Mouse (Mus musculus) forebrain, embryonic 15.5 days (tissue): Measurements from ENCODE around the gene Shld2. TPM values are rescaled to one million over a fixed set of nuclear protein-coding genes. Genes with fewer than 3 reads are reported as not detected.

Source experiments
- ATAC-seq: fragments of 200-750 bp; cut with Nextera tagmentation; replicated peaks from 2 replicates; pipeline ENCODE4 v1.8.0; 2017; ENCODE audit warnings: mild to moderate bottlenecking, moderate TSS enrichment, moderate library complexity
- H3K27ac ChIP-seq: fragments of 300-500 bp; sonication (generic); replicated peaks from 2 replicates; pipeline ENCODE4 v1.5.1; 2015; ENCODE audit warnings: mild to moderate bottlenecking, inconsistent platforms
- H3K27me3 ChIP-seq: fragments of 300-500 bp; sonication (generic); 2 replicates; pipeline ENCODE4 v1.6.1; 2015; ENCODE audit warnings: inconsistent platforms
- H3K36me3 ChIP-seq: fragments of 300-500 bp; sonication (generic); 2 replicates; pipeline ENCODE4 v1.6.1; 2015; ENCODE audit warnings: mild to moderate bottlenecking, inconsistent platforms
- H3K4me1 ChIP-seq: fragments of 300-500 bp; sonication (generic); 2 replicates; pipeline ENCODE4 v1.6.1; 2015; ENCODE audit warnings: inconsistent platforms
- H3K4me2 ChIP-seq: fragments of 300-500 bp; sonication (generic); replicated peaks from 2 replicates; pipeline ENCODE4 v1.6.1; 2015; ENCODE audit warnings: mild to moderate bottlenecking, inconsistent platforms
- H3K4me3 ChIP-seq: fragments of 300-500 bp; sonication (generic); 2 replicates; pipeline ENCODE4 v1.5.1; 2015; ENCODE audit warnings: mild to moderate bottlenecking, inconsistent platforms
- H3K9ac ChIP-seq: fragments of 300-500 bp; sonication (generic); replicated peaks from 2 replicates; pipeline ENCODE4 v1.6.1; 2015; ENCODE audit warnings: mild to moderate bottlenecking, inconsistent platforms
- H3K9me3 ChIP-seq: fragments of 300-500 bp; sonication (generic); 2 replicates; pipeline ENCODE4 v1.6.1; 2016; ENCODE audit warnings: inconsistent platforms
- WGBS: fragments of 180-500 bp; shearing (Covaris S2); methylation state at CpG from one replicate; pipeline ENCODE4 v1.1.7; 2015; ENCODE audit warnings: mixed read lengths; 5-methylcytosine and 5-hydroxymethylcytosine counted together
- polyA plus RNA-seq: library from polyadenylated mRNA; unstranded; fragments of >200 nt; fragmentation: Nextera tagmentation; extraction: Ambion mirVana; gene quantifications from 2 replicates; pipeline ENCODE4 v1.2.1, GENCODE M21; 2015

Shld2 gene
- polyA plus RNA-seq, 1 experiment from 2014 or later, result 8.0 TPM

DNA sequence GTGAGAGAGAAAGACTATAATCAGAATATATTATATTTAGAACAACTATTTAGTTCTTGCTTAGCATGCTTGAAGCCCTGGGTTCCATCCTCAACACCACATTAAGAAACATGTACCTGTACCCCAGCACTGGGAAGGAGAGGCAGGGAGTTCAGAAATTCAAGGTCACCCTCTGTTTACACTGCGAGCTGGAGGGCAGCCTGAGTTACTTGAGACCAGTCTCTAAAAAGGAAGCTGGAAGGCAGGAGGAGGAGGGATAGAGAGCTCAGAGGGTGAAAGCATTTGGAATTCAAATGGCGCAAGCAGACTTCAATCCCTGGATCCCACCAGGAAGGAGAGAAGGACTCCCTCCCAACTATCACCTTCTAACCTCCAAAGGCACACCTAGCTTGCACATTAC is 12.7 kb downstream of the Shld2 start:
- no peak for ATAC-seq
- Histone ChIP-seq H3K27me3 (no peaks in the 10 kb centered on the region), H3K4me2 (no peak overlapping the region), H3K9ac (no peak overlapping the region), H3K4me1 (no peaks in the 10 kb centered on the region), H3K36me3 (no peaks in the 10 kb centered on the region), H3K9me3 (no peaks in the 10 kb centered on the region), H3K4me3 (no peak overlapping the region), H3K27ac (no peak overlapping the region)
- WGBS, result 61% methylated on average over 2 of the region's 2 CpGs

DNA sequence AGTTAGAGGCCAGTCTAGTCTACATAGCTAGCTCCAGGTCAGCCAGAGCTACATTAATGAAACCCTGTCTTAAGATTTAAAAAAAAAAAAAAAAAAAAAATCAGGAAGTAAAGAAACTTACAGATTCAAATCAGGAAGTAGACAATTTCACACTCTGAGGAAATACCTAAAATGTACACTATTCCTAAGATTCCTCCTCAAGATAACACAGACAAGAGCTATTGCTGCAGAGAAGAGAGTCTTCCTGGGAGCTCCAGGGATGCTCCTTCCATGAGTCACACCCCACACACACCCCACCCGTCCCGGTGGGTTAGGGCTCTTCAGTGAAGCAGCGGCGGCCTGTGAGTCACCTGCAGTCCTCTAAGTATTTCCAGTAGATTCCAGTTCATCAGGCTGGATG is 13.3 kb downstream of the Shld2 start:
- ATAC-seq, result no peak
- no peaks in the 10 kb centered on the region for H3K9me3 ChIP-seq
- no peak overlapping the region for H3K27ac ChIP-seq
- no peak overlapping the region for H3K4me3 ChIP-seq
- WGBS, result 80% methylated on average over 4 of the region's 4 CpGs
- no peak overlapping the region for H3K4me2 ChIP-seq
- H3K27me3 ChIP-seq, result no peaks in the 10 kb centered on the region
- H3K36me3 ChIP-seq, result no peaks in the 10 kb centered on the region
- no peak overlapping the region for H3K9ac ChIP-seq
- no peaks in the 10 kb centered on the region for H3K4me1 ChIP-seq

DNA sequence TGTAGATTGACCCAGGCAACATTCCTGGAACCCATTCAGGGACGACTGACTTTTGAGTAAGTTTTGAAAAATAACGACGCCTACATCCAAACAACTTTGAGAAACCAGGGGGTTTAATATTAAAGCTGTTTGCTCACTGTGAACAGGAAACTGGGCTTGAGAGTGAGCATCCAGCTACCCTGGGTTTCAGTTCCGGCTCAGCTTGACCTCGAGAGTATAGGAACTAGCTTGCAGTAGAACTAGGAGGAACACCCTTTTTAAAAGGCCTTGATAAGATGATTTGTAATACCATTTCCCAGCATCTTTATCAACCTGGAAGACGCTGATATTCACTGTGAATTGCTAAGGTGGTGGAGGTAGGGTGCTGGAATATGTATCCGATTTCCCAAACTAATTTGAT is 13.9 kb downstream of the Shld2 start:
- ATAC-seq, result no peak
- no peaks in the 10 kb centered on the region for H3K36me3 ChIP-seq
- no peak overlapping the region for H3K27ac ChIP-seq
- H3K27me3 ChIP-seq, result no peaks in the 10 kb centered on the region
- WGBS, result 88% methylated on average over 7 of the region's 7 CpGs
- no peaks in the 10 kb centered on the region for H3K9me3 ChIP-seq
- no peak overlapping the region for H3K4me2 ChIP-seq
- H3K4me3 ChIP-seq, result no peak overlapping the region
- H3K9ac ChIP-seq, result no peak overlapping the region
- H3K4me1 ChIP-seq, result no peaks in the 10 kb centered on the region

DNA sequence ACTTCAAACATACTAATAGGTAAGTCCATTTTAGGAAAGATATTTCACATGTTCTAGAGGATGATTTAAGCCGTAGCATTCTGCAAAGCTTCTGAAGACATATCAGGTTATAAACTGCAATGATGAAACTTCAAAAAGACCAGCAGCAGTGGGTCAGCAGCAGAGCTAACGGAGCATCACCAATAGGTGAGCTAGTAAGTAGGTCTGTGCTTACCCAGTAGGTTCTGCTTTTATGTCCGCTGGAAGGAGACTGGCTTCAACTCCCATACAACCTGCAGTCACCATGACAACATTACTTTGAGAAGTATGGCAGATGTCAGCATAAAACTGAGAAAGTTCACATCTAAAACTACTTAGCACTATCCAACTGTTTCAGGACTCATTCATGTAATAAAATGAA is 16.7 kb downstream of the Shld2 start:
- no peak overlapping the region for H3K9ac ChIP-seq
- no peaks in the 10 kb centered on the region for H3K9me3 ChIP-seq
- no peak for ATAC-seq
- H3K4me2 ChIP-seq, result no peak overlapping the region
- H3K4me3 ChIP-seq, result no peak overlapping the region
- H3K27me3 ChIP-seq, result no peaks in the 10 kb centered on the region
- H3K4me1 ChIP-seq, result no peaks in the 10 kb centered on the region
- H3K27ac ChIP-seq, result no peak overlapping the region
- H3K36me3 ChIP-seq, result no peaks in the 10 kb centered on the region
- 91% methylated on average over 3 of the region's 3 CpGs for WGBS

DNA sequence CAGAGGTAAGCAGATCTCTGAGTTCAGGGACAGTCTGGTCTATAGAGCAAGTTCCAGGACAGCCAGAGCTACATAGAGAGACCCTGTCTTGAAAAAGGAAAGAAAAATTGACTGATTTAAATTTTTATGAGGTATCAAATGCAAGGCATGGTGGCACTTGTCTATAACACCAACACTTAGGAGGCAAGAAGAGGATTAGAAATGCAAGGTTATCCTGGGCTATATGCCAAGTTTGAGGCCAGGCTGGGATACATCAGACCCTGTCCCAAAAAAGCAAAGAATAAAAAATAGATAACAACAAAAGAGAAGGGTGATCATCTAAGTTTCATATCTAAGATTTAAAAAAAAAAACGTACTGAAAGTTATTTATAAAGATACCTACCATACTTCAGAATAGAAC is 20.1 kb downstream of the Shld2 start:
- Histone ChIP-seq H3K36me3 (no peaks in the 10 kb centered on the region), H3K27me3 (no peaks in the 10 kb centered on the region), H3K27ac (no peak overlapping the region), H3K4me3 (no peak overlapping the region), H3K4me1 (no peaks in the 10 kb centered on the region), H3K4me2 (no peak overlapping the region), H3K9me3 (no peaks in the 10 kb centered on the region), H3K9ac (no peak overlapping the region)
- 53% methylated on average over 1 of the region's 1 CpGs for WGBS
- no peak for ATAC-seq

DNA sequence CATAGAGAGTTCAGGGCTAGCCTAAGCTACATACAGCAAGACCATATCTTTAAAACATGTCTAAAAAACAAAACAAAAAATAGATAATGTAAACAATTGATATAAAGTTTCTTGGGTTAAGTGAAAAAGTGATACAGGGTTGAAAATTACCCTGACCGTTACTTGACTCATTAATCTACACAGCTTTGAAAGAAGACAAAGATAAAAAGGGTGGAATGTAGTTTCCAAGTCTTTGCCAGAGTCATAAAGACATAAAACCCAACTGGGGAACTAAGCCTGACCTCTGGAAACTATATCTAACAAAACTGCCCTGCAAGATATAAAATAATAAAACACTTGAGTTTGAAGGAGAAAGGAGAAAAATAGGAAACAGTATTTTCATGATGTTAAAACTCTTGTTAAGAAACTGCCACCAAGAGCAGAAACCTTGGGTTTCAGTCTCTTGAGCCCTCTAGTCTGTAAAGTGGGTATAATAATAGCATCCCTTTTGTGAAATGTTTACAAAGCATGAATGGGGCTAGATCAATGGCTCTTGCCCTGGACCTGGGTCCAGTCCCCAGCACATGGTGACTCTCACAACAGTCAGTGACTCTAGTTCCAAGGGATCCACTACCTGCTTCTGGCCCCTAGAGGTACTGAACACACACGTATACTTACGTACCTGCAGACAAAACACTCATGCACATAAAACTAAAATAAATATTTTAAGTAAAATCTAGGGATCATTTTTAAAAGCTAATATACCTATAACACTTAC is 20.9 kb downstream of the Shld2 start:
- Histone ChIP-seq H3K4me3 (no peak overlapping the region), H3K27ac (no peak overlapping the region), H3K27me3 (no peaks in the 10 kb centered on the region), H3K9ac (no peak overlapping the region), H3K9me3 (no peaks in the 10 kb centered on the region), H3K4me2 (no peak overlapping the region), H3K4me1 (no peaks in the 10 kb centered on the region), H3K36me3 (no peaks in the 10 kb centered on the region)
- ATAC-seq, result no peak
- 95% methylated on average over 3 of the region's 3 CpGs for WGBS

DNA sequence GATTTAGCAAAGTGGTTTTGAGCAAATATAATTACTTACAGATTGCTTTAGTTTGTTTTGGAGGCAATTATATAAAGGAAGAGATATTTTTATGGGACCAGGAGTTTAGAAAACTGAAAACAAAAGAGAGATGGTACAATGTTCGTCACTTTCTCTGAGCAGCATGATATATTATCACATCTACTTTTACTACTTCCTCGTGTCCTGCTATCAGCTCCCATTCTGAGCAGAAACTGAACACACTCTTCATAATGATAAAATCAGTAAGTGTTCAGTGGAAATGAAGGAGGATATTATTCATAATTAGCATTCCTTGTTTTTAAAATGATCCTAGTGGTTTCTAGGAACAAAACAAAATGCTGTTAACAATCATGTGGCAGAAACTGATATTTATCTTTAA is 21.9 kb downstream of the Shld2 start:
- no peak for ATAC-seq
- Histone ChIP-seq H3K4me3 (no peak overlapping the region), H3K4me1 (no peaks in the 10 kb centered on the region), H3K36me3 (no peaks in the 10 kb centered on the region), H3K9ac (no peak overlapping the region), H3K27me3 (no peaks in the 10 kb centered on the region), H3K4me2 (no peak overlapping the region), H3K27ac (no peak overlapping the region), H3K9me3 (no peaks in the 10 kb centered on the region)
- 81% methylated on average over 2 of the region's 2 CpGs for WGBS

DNA sequence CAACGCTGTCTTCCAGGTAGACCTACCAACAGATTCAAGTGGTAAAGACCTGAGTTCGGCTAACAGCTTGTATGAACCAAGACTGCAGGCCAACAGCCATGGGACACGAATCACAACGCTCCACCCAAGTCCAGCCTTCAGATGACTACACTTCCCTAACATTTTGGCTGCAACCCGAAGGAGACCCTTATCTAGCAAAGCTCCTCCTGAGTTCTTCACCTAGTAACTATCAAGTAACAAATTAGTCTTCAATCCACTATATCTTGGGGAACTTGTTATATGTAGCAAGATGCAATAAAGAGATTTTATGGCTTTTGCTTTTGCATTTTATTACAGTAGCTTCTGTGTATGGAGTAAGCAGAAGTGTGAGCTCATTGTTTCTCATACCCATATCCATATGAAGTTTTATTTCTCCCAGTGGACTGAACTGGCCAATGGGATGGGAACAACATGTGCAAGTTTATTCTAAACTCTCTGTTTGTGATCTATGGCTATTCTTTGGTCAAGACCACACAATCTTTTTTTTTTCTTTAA is 28.5 kb downstream of the Shld2 start:
- no peak overlapping the region for H3K4me2 ChIP-seq
- H3K27ac ChIP-seq, result no peak overlapping the region
- WGBS, result 97% methylated on average over 5 of the region's 5 CpGs
- H3K9me3 ChIP-seq, result no peaks in the 10 kb centered on the region
- no peak for ATAC-seq
- H3K27me3 ChIP-seq, result no peaks in the 10 kb centered on the region
- H3K4me1 ChIP-seq, result no peaks in the 10 kb centered on the region
- no peak overlapping the region for H3K4me3 ChIP-seq
- no peaks in the 10 kb centered on the region for H3K36me3 ChIP-seq
- H3K9ac ChIP-seq, result no peak overlapping the region

DNA sequence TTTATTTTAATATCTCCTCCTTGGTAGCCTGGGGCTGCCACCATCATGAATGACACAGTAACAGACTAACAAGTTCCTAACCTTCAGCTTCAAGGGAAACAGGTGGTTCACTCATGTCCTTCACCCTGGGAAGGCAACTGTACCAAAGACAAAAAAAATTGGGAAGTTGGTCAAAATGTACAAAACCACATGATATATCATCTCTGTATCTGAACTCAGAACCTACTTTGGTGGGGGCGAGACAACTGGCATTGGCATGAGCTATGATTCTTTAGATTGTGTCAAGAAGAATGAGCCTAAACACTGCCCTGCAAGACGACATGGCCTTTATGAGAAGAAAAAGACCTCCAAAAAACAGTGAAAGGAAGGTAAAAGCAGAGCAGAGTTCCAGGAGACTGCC is 29.5 kb downstream of the Shld2 start:
- no peaks in the 10 kb centered on the region for H3K27me3 ChIP-seq
- WGBS, result 79% methylated on average over 2 of the region's 2 CpGs
- no peak overlapping the region for H3K27ac ChIP-seq
- no peaks in the 10 kb centered on the region for H3K9me3 ChIP-seq
- no peak overlapping the region for H3K9ac ChIP-seq
- no peak overlapping the region for H3K4me3 ChIP-seq
- ATAC-seq, result no peak
- H3K4me1 ChIP-seq, result no peaks in the 10 kb centered on the region
- H3K36me3 ChIP-seq, result no peaks in the 10 kb centered on the region
- H3K4me2 ChIP-seq, result no peak overlapping the region

DNA sequence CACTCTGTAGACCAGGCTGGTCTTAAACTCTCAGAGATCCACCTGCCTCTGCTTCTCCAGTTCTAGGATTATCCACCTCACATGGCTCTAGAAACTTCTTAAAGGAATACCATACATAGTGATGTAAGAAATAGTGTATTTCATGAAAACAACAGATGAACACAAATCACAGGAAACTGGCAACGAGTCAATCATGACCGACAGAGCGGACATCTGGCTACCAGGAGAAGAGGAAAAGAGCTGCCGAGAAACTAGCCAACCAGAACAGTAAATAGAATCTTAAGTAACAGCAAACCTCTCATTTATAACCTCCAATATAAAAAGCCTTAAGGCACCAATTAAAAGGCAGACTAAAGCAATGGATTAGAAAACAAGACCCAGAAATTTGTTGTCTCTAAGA is 30.6 kb downstream of the Shld2 start:
- no peak for ATAC-seq
- H3K36me3 ChIP-seq, result no peaks in the 10 kb centered on the region
- WGBS, result 79% methylated on average over 4 of the region's 4 CpGs

DNA sequence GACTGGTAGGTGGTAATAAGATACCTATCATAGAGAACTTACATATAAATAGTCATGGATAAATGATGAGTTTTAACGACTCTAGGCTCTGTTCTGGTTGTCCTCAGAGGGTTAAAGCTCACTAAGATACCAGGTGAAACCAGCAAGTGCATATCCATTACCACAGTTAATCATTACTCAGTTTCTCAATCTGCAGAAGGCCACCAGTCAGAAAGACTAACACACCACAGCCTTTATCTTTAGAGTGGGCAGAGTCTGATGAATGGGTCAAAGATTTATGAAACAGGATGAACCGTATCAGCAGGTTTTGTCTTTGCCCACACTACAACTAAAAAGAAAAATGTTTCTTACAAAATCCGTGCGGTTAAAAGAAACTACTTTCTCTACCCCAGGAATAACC is 35.1 kb downstream of the Shld2 start:
- Histone ChIP-seq H3K9me3 (no peaks in the 10 kb centered on the region), H3K36me3 (no peaks in the 10 kb centered on the region), H3K4me2 (no peak overlapping the region), H3K9ac (no peak overlapping the region), H3K27me3 (no peaks in the 10 kb centered on the region), H3K4me1 (no peaks in the 10 kb centered on the region), H3K27ac (no peak overlapping the region), H3K4me3 (no peak overlapping the region)
- 91% methylated on average over 4 of the region's 4 CpGs for WGBS
- no peak for ATAC-seq

More for the DNA sequence above, 30.6 kb downstream of the Shld2 start:
- Histone ChIP-seq H3K27me3 (no peaks in the 10 kb centered on the region), H3K4me3 (no peak overlapping the region), H3K9ac (no peak overlapping the region), H3K4me1 (no peaks in the 10 kb centered on the region), H3K4me2 (no peak overlapping the region), H3K27ac (no peak overlapping the region), H3K9me3 (no peaks in the 10 kb centered on the region)

DNA sequence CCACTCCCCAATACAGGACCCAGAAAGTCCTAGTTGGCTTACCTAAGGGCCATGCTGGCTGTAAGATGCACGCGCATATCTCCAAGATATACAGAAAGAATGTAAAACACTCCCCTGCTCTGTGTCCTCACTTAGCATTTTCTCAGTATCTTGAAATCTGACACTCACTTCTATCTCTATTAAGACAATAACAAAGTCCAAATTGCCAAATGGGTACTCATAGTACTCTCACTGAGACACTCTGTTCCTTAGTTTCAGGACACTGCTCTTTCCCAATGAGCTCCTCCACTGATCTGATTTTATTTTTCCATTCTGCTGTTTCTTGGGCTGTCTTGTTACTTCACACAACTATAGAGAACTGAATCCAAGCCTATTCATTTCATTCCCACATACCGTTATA is 36.2 kb downstream of the Shld2 start:
- ATAC-seq, result no peak
- Histone ChIP-seq H3K9ac (no peak overlapping the region), H3K27ac (no peak overlapping the region), H3K4me1 (no peaks in the 10 kb centered on the region), H3K4me2 (no peak overlapping the region), H3K27me3 (no peaks in the 10 kb centered on the region), H3K9me3 (no peaks in the 10 kb centered on the region), H3K36me3 (no peaks in the 10 kb centered on the region), H3K4me3 (no peak overlapping the region)
- WGBS, result 97% methylated on average over 3 of the region's 3 CpGs

DNA sequence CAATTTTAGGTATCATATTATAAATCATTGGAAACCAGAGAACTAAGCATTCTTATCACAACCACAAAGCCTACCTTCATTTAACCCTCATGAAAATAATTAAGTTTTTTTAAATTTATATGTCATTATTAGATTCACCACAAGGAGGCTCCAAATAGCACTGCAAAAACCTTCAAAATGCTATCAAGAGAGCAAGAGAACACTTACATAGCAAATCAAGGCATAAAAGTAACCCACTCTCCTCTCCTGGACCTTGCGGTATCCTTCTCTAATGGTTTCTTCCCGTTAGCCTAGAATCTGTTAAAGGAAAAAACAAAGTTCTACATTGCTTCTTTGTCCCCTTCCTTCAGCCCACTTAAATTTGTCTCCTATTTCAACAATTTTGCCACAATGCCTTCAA is 37.0 kb downstream of the Shld2 start:
- H3K27ac ChIP-seq, result no peak overlapping the region
- H3K36me3 ChIP-seq, result no peaks in the 10 kb centered on the region
- H3K27me3 ChIP-seq, result no peaks in the 10 kb centered on the region
- no peak overlapping the region for H3K4me2 ChIP-seq
- no peaks in the 10 kb centered on the region for H3K4me1 ChIP-seq
- no peak overlapping the region for H3K9ac ChIP-seq
- 52% methylated on average over 2 of the region's 2 CpGs for WGBS
- no peaks in the 10 kb centered on the region for H3K9me3 ChIP-seq
- no peak overlapping the region for H3K4me3 ChIP-seq
- no peak for ATAC-seq
